In the genomic region with DNA sequence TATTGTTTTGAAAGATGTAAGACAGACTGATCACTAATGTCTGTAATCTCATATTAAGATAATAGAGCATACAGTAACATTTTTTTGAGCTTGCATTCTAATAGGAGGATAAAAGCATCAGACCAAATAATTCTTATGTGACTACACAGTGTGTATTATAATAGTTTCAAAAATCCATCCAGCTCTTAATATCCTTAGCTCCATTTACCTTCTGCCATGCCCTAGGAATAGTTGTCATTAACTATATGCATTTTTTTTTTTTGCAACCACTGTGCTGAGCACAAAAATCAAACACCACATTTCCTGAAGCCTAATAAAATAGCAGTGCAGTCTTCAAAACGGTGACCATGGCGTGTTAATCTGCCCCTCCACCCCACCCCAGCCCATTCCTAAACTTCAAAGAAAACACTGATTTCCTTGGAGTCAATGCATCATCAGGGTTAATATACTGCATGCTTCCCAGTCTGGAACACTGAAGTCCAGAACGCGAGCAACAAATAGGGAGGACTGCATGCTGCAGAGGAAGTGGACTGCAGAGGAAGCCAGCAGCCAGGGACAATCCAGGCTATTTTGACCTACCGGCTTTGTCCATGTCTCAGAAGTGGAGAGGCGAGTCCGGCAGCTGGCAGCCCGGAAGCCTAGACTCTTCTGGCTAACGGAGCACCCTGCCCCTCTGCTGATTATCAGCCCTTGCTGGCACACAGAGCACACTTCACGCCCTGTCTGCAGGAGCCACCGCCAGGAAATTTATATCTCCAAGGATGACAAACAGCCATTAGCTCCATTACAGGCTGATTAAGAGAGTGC, we compare ENCODE assay signal across 8 mouse cellular contexts.
DNase-seq lines count a peak whose midpoint lies in the region; ATAC-seq lines count a peak whose summit lies in the region.

No protein-coding gene starts in this region.

- peaks cover 10% of the 10 kb centered on the region for H3K4me1 ChIP-seq in embryonic facial prominence, embryonic 13.5 days

- no peak for ATAC-seq in embryonic facial prominence, embryonic 13.5 days (ENCODE audit: insufficient number of reproducible peaks, insufficient read depth, low FRiP score, low TSS enrichment, low read depth)

- WGBS in embryonic facial prominence, embryonic 13.5 days = 9% methylated on average over 11 of the region's 11 CpGs

- no peaks in the 10 kb centered on the region for H3K36me3 ChIP-seq in embryonic facial prominence, embryonic 13.5 days

- intact Hi-C loops in left cerebral cortex, postnatal 10 days (cut with DNase I) = no loop called here
- intact Hi-C loops in heart, postnatal 25 days (cut with DNase I) = no loop called here

- peak overlapping the region; percentile 43 for H3K4me2 ChIP-seq in embryonic facial prominence, embryonic 13.5 days

- H3K4me3 ChIP-seq in embryonic facial prominence, embryonic 13.5 days = no peak overlapping the region

- no peaks in the 10 kb centered on the region for H3K27me3 ChIP-seq in embryonic facial prominence, embryonic 13.5 days

- H3K9ac ChIP-seq in embryonic facial prominence, embryonic 13.5 days = peak overlapping the region; percentile 53; the same call in 1 of the 2 replicates

- no peak overlapping the region for H3K27ac ChIP-seq in embryonic facial prominence, embryonic 13.5 days

- peak; percentile 7 to 30 for DNase-seq in left cerebral cortex, postnatal 10 days (ENCODE audit: extremely low spot score in 1 of 2, low spot score in 2 of 2)
- DNase-seq in left cerebral cortex, adult 9 months (ENCODE audit: low spot score in 2 of 2) = no peak
- peak; percentile 12 for DNase-seq in heart, postnatal 25 days (ENCODE audit: low spot score)
- peak; percentile 16 to 29 for DNase-seq in layer of hippocampus, postnatal 25 days (ENCODE audit: extremely low spot score in 1 of 2, low spot score in 1 of 2)
- DNase-seq in lung, postnatal 4 days = peak; percentile 51 to 77
- peak; percentile 6 for DNase-seq in right cerebral cortex, postnatal 4 days
- no peak for DNase-seq in cerebellum, adult 18-20 months

- H3K9me3 ChIP-seq in embryonic facial prominence, embryonic 13.5 days = no peaks in the 10 kb centered on the region

Comparison
In these comparisons a context has a peak if more than half of its experiments do, and no peak if none do; other contexts are left out.
1. DNase-seq: peak in left cerebral cortex, postnatal 10 days (2 of 2), heart, postnatal 25 days (single experiment), layer of hippocampus, postnatal 25 days (2 of 2), lung, postnatal 4 days (2 of 2) and right cerebral cortex, postnatal 4 days (single experiment); none in left cerebral cortex, adult 9 months (0 of 2) and cerebellum, adult 18-20 months (0 of 2).